Mouse (Mus musculus): ENCODE measurements around the gene Tas2r113. TPM values are rescaled to one million over a fixed set of nuclear protein-coding genes. Genes with fewer than 3 reads are reported as not detected.

Tas2r113 gene
- not detected in 2 replicates for polyA plus RNA-seq (2015; fragmentation: Nextera tagmentation; extraction: Ambion mirVana)

GRCm38 (mm10) chr6:132892711-132893110 lies at the start of gene Tas2r113:
TSS of gene Tas2r113 (plus strand) at chr6:132893011.

GRCm38 (mm10) chr6:132846842-132847241 lies 46.0 kb upstream of the Tas2r113 start, which contains the start of gene Tas2r123:
TSS of gene Tas2r123 (plus strand) at chr6:132847142.

GRCm38 (mm10) chr6:132855138-132855537 lies 37.7 kb upstream of the Tas2r113 start, which contains the start of gene Tas2r116:
TSS of gene Tas2r116 (plus strand) at chr6:132855438.

GRCm38 (mm10) chr6:132867708-132868107 lies 25.1 kb upstream of the Tas2r113 start, which contains the start of gene Tas2r110:
TSS of gene Tas2r110 (plus strand) at chr6:132868008.

GRCm38 (mm10) chr6:132909351-132909750 lies 16.5 kb downstream of the Tas2r113 start, which contains the start of gene Tas2r125:
TSS of gene Tas2r125 (plus strand) at chr6:132909651.

Other genes starting within 250 kb of the Tas2r113 start
- gene A630073D07Rik, start 241.5 kb upstream of the Tas2r113 start, polyA plus RNA-seq (2015; fragmentation: Nextera tagmentation; extraction: Ambion mirVana): not detected in 2 replicates
- gene Tas2r120, start 236.1 kb upstream of the Tas2r113 start, polyA plus RNA-seq (2015; fragmentation: Nextera tagmentation; extraction: Ambion mirVana): not detected in 2 replicates
- not detected in 2 replicates for gene Tas2r121, start 192.0 kb upstream of the Tas2r113 start, polyA plus RNA-seq (2015; fragmentation: Nextera tagmentation; extraction: Ambion mirVana)
- not detected in 2 replicates for gene Tas2r122, start 181.1 kb upstream of the Tas2r113 start, polyA plus RNA-seq (2015; fragmentation: Nextera tagmentation; extraction: Ambion mirVana)
- not detected in 2 replicates for gene Tas2r115, start 155.0 kb upstream of the Tas2r113 start, polyA plus RNA-seq (2015; fragmentation: Nextera tagmentation; extraction: Ambion mirVana)
- gene Tas2r124, start 138.3 kb upstream of the Tas2r113 start, polyA plus RNA-seq (2015; fragmentation: Nextera tagmentation; extraction: Ambion mirVana): not detected in 2 replicates
- gene Tas2r102, start 130.9 kb upstream of the Tas2r113 start, polyA plus RNA-seq (2015; fragmentation: Nextera tagmentation; extraction: Ambion mirVana): not detected in 2 replicates
- gene Tas2r136, start 114.8 kb upstream of the Tas2r113 start, polyA plus RNA-seq (2015; fragmentation: Nextera tagmentation; extraction: Ambion mirVana): not detected in 2 replicates
- gene Tas2r117, start 90.2 kb upstream of the Tas2r113 start, polyA plus RNA-seq (2015; fragmentation: Nextera tagmentation; extraction: Ambion mirVana): not detected in 2 replicates
- not detected in 2 replicates for gene Tas2r123, start 45.9 kb upstream of the Tas2r113 start, polyA plus RNA-seq (2015; fragmentation: Nextera tagmentation; extraction: Ambion mirVana)
- gene Tas2r116, start 37.6 kb upstream of the Tas2r113 start, polyA plus RNA-seq (2015; fragmentation: Nextera tagmentation; extraction: Ambion mirVana): not detected in 2 replicates
- gene Tas2r110, start 25.0 kb upstream of the Tas2r113 start, polyA plus RNA-seq (2015; fragmentation: Nextera tagmentation; extraction: Ambion mirVana): not detected in 2 replicates
- gene Tas2r125, start 16.6 kb downstream of the Tas2r113 start, polyA plus RNA-seq (2015; fragmentation: Nextera tagmentation; extraction: Ambion mirVana): not detected in 2 replicates
- not detected in 2 replicates for gene Tas2r129, start 58.1 kb downstream of the Tas2r113 start, polyA plus RNA-seq (2015; fragmentation: Nextera tagmentation; extraction: Ambion mirVana)
- not detected in 2 replicates for gene Tas2r131, start 64.9 kb downstream of the Tas2r113 start, polyA plus RNA-seq (2015; fragmentation: Nextera tagmentation; extraction: Ambion mirVana)
- gene Tas2r109, start 88.0 kb downstream of the Tas2r113 start, polyA plus RNA-seq (2015; fragmentation: Nextera tagmentation; extraction: Ambion mirVana): not detected in 2 replicates
- gene Tas2r103, start 144.1 kb downstream of the Tas2r113 start, polyA plus RNA-seq (2015; fragmentation: Nextera tagmentation; extraction: Ambion mirVana): not detected in 2 replicates
- gene Tas2r140, start 162.8 kb downstream of the Tas2r113 start, polyA plus RNA-seq (2015; fragmentation: Nextera tagmentation; extraction: Ambion mirVana): not detected in 2 replicates
- 67.6 and 85.7 TPM in 2 replicates for gene Smim10l1, start 211.9 kb downstream of the Tas2r113 start, polyA plus RNA-seq (2015; fragmentation: Nextera tagmentation; extraction: Ambion mirVana)